Mouse (Mus musculus) neutrophil, adult 59 days (primary cell): ENCODE results near the gene Alkbh1. TPM values are rescaled to one million over a fixed set of nuclear protein-coding genes. Genes with fewer than 3 reads are reported as not detected.

Experiments
- total RNA-seq, 2 experiments: library from RNA; stranded (reverse); gene quantifications; 1 replicate in 1 of 2; 2 replicates in 1 of 2; pipeline ENCODE4 v1.2.4; 2023

Gene Alkbh1
- 10 to 100 TPM; 20.7 to 24.0 TPM for total RNA-seq

GRCm38 (mm10) chr12:87443700-87444122 lies at the start of gene Alkbh1, which contains the start of gene Slirp:
TSS of gene Alkbh1 (minus strand) at chr12:87444017.
TSS of gene Slirp (plus strand) at chr12:87443896.

GRCm38 (mm10) chr12:87471964-87472786 lies 28.4 kb upstream of the Alkbh1 start, which contains the start of gene Snw1:
TSS of gene Snw1 (minus strand) at chr12:87472274.

GRCm38 (mm10) chr12:87388122-87388774 lies 55.6 kb downstream of the Alkbh1 start, which contains the start of gene Sptlc2:
TSS of gene Sptlc2 (minus strand) at chr12:87388355.

Other genes starting within 250 kb of the Alkbh1 start
- under 1 TPM in 1 of 2 experiments, not detected in 1; 0.77 TPM for gene Samd15, start 244.3 kb downstream of the Alkbh1 start, total RNA-seq
- gene Tmed8, start 243.6 kb downstream of the Alkbh1 start, total RNA-seq, result 10 to 100 TPM in 1 of 2 experiments, 1 to 10 TPM in 1; 9.9 to 10.6 TPM
- gene Noxred1, start 205.3 kb downstream of the Alkbh1 start, total RNA-seq, result 1 to 10 TPM; 2.9 to 3.1 TPM
- 10 to 100 TPM; 25.7 to 31.5 TPM for gene Vipas39, start 177.8 kb downstream of the Alkbh1 start, total RNA-seq
- 10 to 100 TPM; 71.3 to 76.8 TPM for gene Ahsa1, start 177.5 kb downstream of the Alkbh1 start, total RNA-seq
- gene Ism2, start 144.3 kb downstream of the Alkbh1 start, total RNA-seq, result not detected
- 100 to 1,000 TPM; 118 to 124 TPM for gene Sptlc2, start 55.7 kb downstream of the Alkbh1 start, total RNA-seq
- 10 to 100 TPM; 32.0 to 43.1 TPM for gene Slirp, start 121 bp downstream of the Alkbh1 start, total RNA-seq
- gene Snw1, start 28.3 kb upstream of the Alkbh1 start, total RNA-seq, result 10 to 100 TPM; 42.4 to 46.1 TPM
- not detected for gene Gm5788, start 50.7 kb upstream of the Alkbh1 start, total RNA-seq
- gene Gm8300, start 70.3 kb upstream of the Alkbh1 start, total RNA-seq, result not detected
- not detected for gene Oog1, start 158.7 kb upstream of the Alkbh1 start, total RNA-seq
- gene Gm4027, start 174.9 kb upstream of the Alkbh1 start, total RNA-seq, result not detected
- gene Gm16381, start 200.6 kb upstream of the Alkbh1 start, total RNA-seq, result not detected